ENCODE assay signal across 15 mouse cellular contexts in the genomic region with DNA sequence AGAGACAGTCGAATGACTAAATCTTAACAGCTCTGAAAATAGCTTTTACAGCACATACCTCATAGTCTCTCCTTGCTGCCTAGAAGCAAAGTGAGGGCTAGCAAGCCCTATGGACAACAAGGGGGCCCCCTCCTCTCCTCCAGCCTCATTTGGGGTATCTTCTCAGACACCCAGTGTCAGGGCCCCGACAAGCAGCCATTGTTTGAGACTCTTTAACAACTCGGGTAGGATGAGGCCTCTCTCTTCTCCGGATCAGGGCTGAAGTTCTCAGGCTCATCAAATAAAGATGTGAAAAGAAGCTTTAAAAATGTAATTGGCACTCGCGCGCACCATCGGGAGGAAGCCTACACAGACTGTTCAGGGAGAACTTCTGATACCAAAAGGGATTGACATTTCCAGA.
"Had no signal": no experiment of that assay in that cellular context is flagged by ENCODE, and none has a peak within 500 bp of the region (broad histone marks: within the 10 kb centered on the region; RNA-seq: fewer than 3 reads in every experiment).

No protein-coding gene starts in this region.

- DNase-seq: kidney, adult 2 months; kidney, postnatal 14 days; layer of hippocampus, postnatal 36 days; left cerebral cortex, postnatal 4 days; lung, adult 18-20 months; right cerebral cortex, adult 18-20 months; thymus, adult 18-20 months; thymus, postnatal 14 days had no signal

- H3K27ac ChIP-seq: kidney, embryonic 15.5 days; limb, embryonic 13.5 days; liver, embryonic 14.5 days; midbrain, embryonic 13.5 days; neural tube, embryonic 15.5 days had no signal

- ATAC-seq: intestine, embryonic 16.5 days; midbrain, embryonic 13.5 days had no signal

- H3K4me3 ChIP-seq: kidney, embryonic 15.5 days; limb, embryonic 13.5 days; midbrain, embryonic 13.5 days; myocyte; neural tube, embryonic 15.5 days had no signal
